Mouse (Mus musculus) C2C12 (cell line): ENCODE results near the gene Cd9.

Experiments
- CEBPB ChIP-seq: IDR thresholded peaks from one replicate; pipeline ENCODE4 v1.6.1; 2011; ENCODE audit warnings: low read depth, mild to moderate bottlenecking, control low read depth, moderate library complexity
- CTCF ChIP-seq: IDR thresholded peaks from one replicate; pipeline ENCODE4 v1.5.1; 2011; ENCODE audit not compliant: control insufficient read depth, insufficient read depth, insufficient read length
- FOSL1 ChIP-seq: IDR thresholded peaks from one replicate; pipeline ENCODE4 v1.8.0; 2011; ENCODE audit warnings: mild to moderate bottlenecking, low read length; ENCODE audit not compliant: poor library complexity, insufficient read depth, severe bottlenecking
- MAX ChIP-seq: IDR thresholded peaks from one replicate; pipeline ENCODE4 v1.6.1; 2011; ENCODE audit warnings: mild to moderate bottlenecking, control low read depth
- MYOD1 ChIP-seq: IDR thresholded peaks from one replicate; pipeline ENCODE4 v1.6.1; 2011; ENCODE audit warnings: low read depth; ENCODE audit not compliant: control insufficient read depth, insufficient read length
- MYOG ChIP-seq: IDR thresholded peaks from one replicate; pipeline ENCODE4 v1.6.1; 2011; ENCODE audit not compliant: control insufficient read depth, insufficient read length; ENCODE audit errors: extremely low read depth
- USF1 ChIP-seq: IDR thresholded peaks from one replicate; pipeline ENCODE4 v1.6.1; 2011; ENCODE audit warnings: low read depth, mild to moderate bottlenecking, control low read depth, moderate library complexity

DNA sequence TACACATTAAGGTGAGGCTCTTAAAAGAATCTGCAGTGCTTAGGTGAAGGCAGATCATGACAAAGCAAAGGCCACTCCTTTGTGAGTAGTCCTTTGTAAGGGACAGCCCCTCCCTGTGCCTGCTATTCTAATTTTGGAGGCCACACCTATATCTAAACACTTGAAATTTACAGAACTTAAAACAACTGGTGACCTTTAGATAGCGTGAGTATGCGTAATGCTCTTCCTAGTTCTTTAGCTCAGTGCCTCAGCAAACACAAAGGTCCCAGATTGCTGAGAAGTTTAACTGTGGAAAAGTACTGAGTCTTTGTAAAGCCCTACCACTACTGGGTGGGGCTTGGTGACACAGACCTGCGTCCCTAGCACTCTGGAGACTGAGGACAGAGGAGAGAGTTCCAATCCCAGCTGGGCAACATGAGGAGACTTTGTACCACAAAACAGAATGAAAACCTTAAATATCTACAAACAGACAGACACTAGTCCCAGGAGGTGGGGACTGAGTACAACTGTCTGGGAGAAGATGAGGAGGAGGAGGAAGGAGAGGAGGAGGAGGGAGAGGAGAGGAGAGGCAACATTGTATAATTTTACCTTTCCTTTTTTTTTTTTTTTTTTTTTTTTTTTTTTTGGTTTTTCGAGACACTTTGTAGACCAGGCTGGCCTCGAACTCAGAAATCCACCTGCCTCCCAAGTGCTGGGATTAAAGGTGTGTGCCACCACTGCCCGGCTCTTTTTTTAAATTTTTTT lies 60.7 kb downstream of the Cd9 start:
- TF ChIP-seq MYOG: no peak
- TF ChIP-seq CEBPB: no peak
- TF ChIP-seq CTCF: no peak
- no peak for TF ChIP-seq MAX
- TF ChIP-seq USF1: no peak
- no peak for TF ChIP-seq MYOD1
- no peak for TF ChIP-seq FOSL1
